ENCODE assay signal across 8 mouse cellular contexts in the genomic region with DNA sequence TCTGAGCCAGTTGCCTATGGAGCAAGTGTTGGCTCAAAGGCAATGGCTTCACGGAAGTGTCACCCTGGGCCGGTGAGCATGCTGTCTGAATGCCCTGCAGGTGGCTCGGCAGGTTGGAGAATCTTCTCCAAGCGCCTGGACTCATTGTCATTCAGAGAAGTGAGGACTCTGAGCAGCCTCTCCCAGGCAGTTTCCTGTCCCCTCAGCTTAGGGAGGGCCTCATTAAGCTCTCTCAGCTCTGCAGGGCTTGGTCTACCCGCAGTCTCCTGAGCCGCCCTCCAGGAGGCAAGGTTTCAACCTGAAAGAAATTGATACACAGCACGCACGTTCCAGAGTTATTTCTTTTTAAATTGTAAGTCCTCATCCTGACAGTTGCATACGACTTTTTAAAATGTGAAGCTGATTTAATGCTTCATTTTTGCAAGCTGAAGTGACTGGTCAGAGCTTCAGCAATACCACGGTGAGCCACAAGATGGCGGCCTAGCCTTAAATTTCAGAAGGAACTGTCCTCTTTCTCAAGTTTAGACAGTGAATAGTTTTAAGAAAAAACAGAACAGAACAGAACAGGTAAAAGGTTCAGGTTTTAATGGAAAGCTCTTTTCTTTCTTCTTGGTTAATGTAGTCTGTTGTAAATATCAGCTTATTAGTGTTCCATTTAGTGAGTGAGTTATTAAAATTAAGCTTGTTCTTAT. TPM values are rescaled to one million over a fixed set of nuclear protein-coding genes. Genes with fewer than 3 reads are reported as not detected.
DNase-seq lines count a peak whose midpoint lies in the region; ATAC-seq and TF ChIP-seq lines count a peak whose summit lies in the region.

No protein-coding gene starts in this region.

- no peak overlapping the region for H3K4me3 ChIP-seq in liver, embryonic 14.5 days (ENCODE audit: insufficient read depth in 1 of 2, low read depth in 2 of 2, low read length in 2 of 2)
- H3K4me3 ChIP-seq in neural tube, embryonic 13.5 days: no peak overlapping the region
- H3K4me3 ChIP-seq in thymus, adult 2 months (ENCODE audit: control insufficient read depth, insufficient read depth, low read length): no peak overlapping the region

- WGBS in liver, embryonic 14.5 days (ENCODE audit: insufficient replicate concordance): 22% methylated on average over 11 of the region's 11 CpGs
- WGBS in neural tube, embryonic 13.5 days: 15% methylated on average over 11 of the region's 11 CpGs
- 51% methylated on average over 11 of the region's 11 CpGs for WGBS in thymus, adult 2 months

- H3K4me1 ChIP-seq in liver, embryonic 14.5 days (replicated peaks; ENCODE audit: control insufficient read depth in 2 of 2, insufficient read depth in 2 of 2, low read length in 1 of 2): no peaks in the 10 kb centered on the region
- peaks cover 5% of the 10 kb centered on the region; the same call in 1 of the 2 replicates for H3K4me1 ChIP-seq in neural tube, embryonic 13.5 days (replicated peaks)
- no peaks in the 10 kb centered on the region for H3K4me1 ChIP-seq in thymus, adult 2 months (replicated peaks; ENCODE audit: control insufficient read depth, insufficient read depth, low read length)

- peak; percentile 47 for DNase-seq in adrenal gland, adult 8-10 months
- peak; percentile 38 for DNase-seq in embryo, embryonic 11.5 days (ENCODE audit: low read depth, low spot score)
- DNase-seq in gastrocnemius, postnatal 4 days (ENCODE audit: low spot score in 2 of 2): peak; percentile 46 to 72
- DNase-seq in kidney, postnatal 10 days: peak; percentile 89
- peak; percentile 30 to 36 (median 31) for DNase-seq in liver, embryonic 14.5 days (ENCODE audit: low read depth in 3 of 3, low spot score in 3 of 3)
- peak; percentile 67 for DNase-seq in thymus, adult 2 months

- H3K36me3 ChIP-seq in liver, embryonic 14.5 days (replicated peaks; ENCODE audit: control insufficient read depth, insufficient read depth, low read depth): no peaks in the 10 kb centered on the region
- H3K36me3 ChIP-seq in neural tube, embryonic 13.5 days: no peaks in the 10 kb centered on the region
- H3K36me3 ChIP-seq in thymus, adult 2 months (ENCODE audit: control insufficient read depth, insufficient read depth, low read length): no peaks in the 10 kb centered on the region

- H3K9me3 ChIP-seq in liver, embryonic 14.5 days (ENCODE audit: control insufficient read depth, low read length): no peaks in the 10 kb centered on the region
- H3K9me3 ChIP-seq in neural tube, embryonic 13.5 days: no peaks in the 10 kb centered on the region

- TF ChIP-seq CTCF in liver, embryonic 14.5 days (IDR thresholded peaks at IDR 0.05; ENCODE audit: low read depth): peak; percentile 68
- peak; percentile 21; the same call in 1 of the 2 replicates for TF ChIP-seq CTCF in thymus, adult 2 months (IDR thresholded peaks at IDR 0.05; ENCODE audit: borderline replicate concordance, control insufficient read depth, extremely low read depth, insufficient read depth, low read length, poor library complexity)

- no peak overlapping the region for H3K27ac ChIP-seq in liver, embryonic 14.5 days
- no peak overlapping the region for H3K27ac ChIP-seq in neural tube, embryonic 13.5 days (replicated peaks)
- no peak overlapping the region for H3K27ac ChIP-seq in thymus, adult 2 months (ENCODE audit: control insufficient read depth, insufficient read depth, low read length)

- TF ChIP-seq POLR2A in thymus, adult 2 months (IDR thresholded peaks at IDR 0.05; ENCODE audit: control insufficient read depth, extremely low read depth, insufficient read depth, low read length, poor library complexity): no peak

- no peak overlapping the region for H3K4me2 ChIP-seq in liver, embryonic 14.5 days (ENCODE audit: low read depth)
- no peak overlapping the region for H3K4me2 ChIP-seq in neural tube, embryonic 13.5 days

- H3K9ac ChIP-seq in liver, embryonic 14.5 days (replicated peaks): no peak overlapping the region
- no peak overlapping the region for H3K9ac ChIP-seq in neural tube, embryonic 13.5 days

- ATAC-seq in CD4-positive, CD25-positive, alpha-beta regulatory T cell, adult 4 months: peak; percentile 90
- ATAC-seq in liver, embryonic 14.5 days (ENCODE audit: insufficient read depth): peak; percentile 28; the same call in 1 of the 2 replicates
- peak; percentile 77 for ATAC-seq in neural tube, embryonic 13.5 days (ENCODE audit: low read depth)

- TF ChIP-seq EP300 in liver, embryonic 14.5 days (IDR thresholded peaks at IDR 0.05; ENCODE audit: low read depth): no peak

- no peaks in the 10 kb centered on the region for H3K27me3 ChIP-seq in liver, embryonic 14.5 days (ENCODE audit: control insufficient read depth, insufficient read depth, low read length)
- H3K27me3 ChIP-seq in neural tube, embryonic 13.5 days: no peaks in the 10 kb centered on the region
- no peaks in the 10 kb centered on the region for H3K27me3 ChIP-seq in thymus, adult 2 months (ENCODE audit: control insufficient read depth, insufficient read depth, low read length)

RNA-seq across cellular contexts. Expression of a gene that starts 47.7 kb away (rescaled TPM):
- 10 to 100 TPM; 26.1 to 32.5 TPM for polyA plus RNA-seq in CD4-positive, CD25-positive, alpha-beta regulatory T cell, adult 4 months (2017; shearing (Covaris generic))
- 10 to 100 TPM; 35.8 to 43.2 (median 42.1) TPM for total RNA-seq in adrenal gland, adult 8-10 months (2022)
- total RNA-seq in gastrocnemius, postnatal 4 days (2021): 10 to 100 TPM; 38.4 to 48.7 TPM
- 2.9 and 5.1 TPM in 2 replicates for polyA plus RNA-seq in liver, embryonic 14.5 days (2012; rRNA removed)
- 6.9 and 7.9 TPM in 2 replicates for polyA plus RNA-seq in liver, embryonic 14.5 days (2014; fragmentation: Nextera tagmentation; extraction: Ambion mirVana)
- 43.2 and 43.5 TPM in 2 replicates for polyA plus RNA-seq in neural tube, embryonic 13.5 days (2015; fragmentation: Nextera tagmentation; extraction: Ambion mirVana)
- 1.9 and 2.5 TPM in 2 replicates for polyA plus RNA-seq in thymus, adult 2 months (2012; rRNA removed)

Comparison
In these comparisons a context has a peak if more than half of its experiments do, and no peak if none do; other contexts are left out.
1. ATAC-seq: peak in every context shown above with its lines; median percentile 90 in CD4-positive, CD25-positive, alpha-beta regulatory T cell, adult 4 months; 77 in neural tube, embryonic 13.5 days; 28 in liver, embryonic 14.5 days.
2. DNase-seq: peak in every context shown above with its lines; median percentile 89 in kidney, postnatal 10 days; 67 in thymus, adult 2 months; 59 in gastrocnemius, postnatal 4 days; 47 in adrenal gland, adult 8-10 months; 38 in embryo, embryonic 11.5 days; 31 in liver, embryonic 14.5 days.